Mouse (Mus musculus) hindbrain, embryonic 11.5 days (tissue): ENCODE results near the gene Tns2. TPM values are rescaled to one million over a fixed set of nuclear protein-coding genes. Genes with fewer than 3 reads are reported as not detected.

Experiments
- ATAC-seq: fragments of 200-750 bp; cut with Nextera tagmentation; 2 replicates; pipeline ENCODE4 v1.8.0; 2017; ENCODE audit warnings: mild to moderate bottlenecking, moderate TSS enrichment, moderate library complexity; ENCODE audit not compliant: low FRiP score
- DNase-seq: peaks from one replicate; pipeline ENCODE4 v3.0.0-alpha.2; 2015; ENCODE audit warnings: low spot score
- H3K27ac ChIP-seq: fragments of 300-500 bp; sonication (generic); 2 replicates; pipeline ENCODE4 v1.5.1; 2014; ENCODE audit warnings: mild to moderate bottlenecking, low read depth, low read length
- H3K27me3 ChIP-seq: fragments of 300-500 bp; sonication (generic); 2 replicates; pipeline ENCODE4 v1.6.1; 2014; ENCODE audit warnings: mild to moderate bottlenecking, low read length, moderate library complexity, mixed read lengths; ENCODE audit not compliant: control insufficient read depth, insufficient read depth
- H3K36me3 ChIP-seq: fragments of 300-500 bp; sonication (generic); 2 replicates; pipeline ENCODE4 v1.6.1; 2014; ENCODE audit warnings: mild to moderate bottlenecking, low read length, moderate library complexity, mixed read lengths; ENCODE audit not compliant: control insufficient read depth, insufficient read depth
- H3K4me1 ChIP-seq: fragments of 300-500 bp; sonication (generic); replicated peaks from 2 replicates; pipeline ENCODE4 v1.6.1; 2014; ENCODE audit warnings: low read length, mixed read lengths; ENCODE audit not compliant: control insufficient read depth, insufficient read depth
- H3K4me2 ChIP-seq: fragments of 300-500 bp; sonication (generic); replicated peaks from 2 replicates; pipeline ENCODE4 v1.6.1; 2014; ENCODE audit warnings: mild to moderate bottlenecking, low read depth, low read length
- H3K4me3 ChIP-seq: fragments of 300-500 bp; sonication (generic); 2 replicates; pipeline ENCODE4 v1.5.1; 2014; ENCODE audit warnings: low read depth, low read length
- H3K9ac ChIP-seq: fragments of 300-500 bp; sonication (generic); 2 replicates; pipeline ENCODE4 v1.6.1; 2014; ENCODE audit warnings: low read depth, low read length
- H3K9me3 ChIP-seq: fragments of 300-500 bp; sonication (generic); 2 replicates; pipeline ENCODE4 v1.6.1; 2016; ENCODE audit warnings: low read length; ENCODE audit not compliant: control insufficient read depth
- WGBS: fragments of 180-500 bp; shearing (Covaris S2); extraction: QIAGEN DNeasy Blood & Tissue Kit; methylation state at CpG from one replicate; pipeline ENCODE4 v1.1.7; 2014; 5-methylcytosine and 5-hydroxymethylcytosine counted together
- polyA plus RNA-seq: library from polyadenylated mRNA; unstranded; fragments of >200 nt; fragmentation: Nextera tagmentation; extraction: Ambion mirVana; gene quantifications from 2 replicates; pipeline ENCODE4 v1.2.1, GENCODE M21; 2014

The Tns2 gene
- polyA plus RNA-seq, 1 experiment from 2014 or later, result 8.0 TPM

DNA sequence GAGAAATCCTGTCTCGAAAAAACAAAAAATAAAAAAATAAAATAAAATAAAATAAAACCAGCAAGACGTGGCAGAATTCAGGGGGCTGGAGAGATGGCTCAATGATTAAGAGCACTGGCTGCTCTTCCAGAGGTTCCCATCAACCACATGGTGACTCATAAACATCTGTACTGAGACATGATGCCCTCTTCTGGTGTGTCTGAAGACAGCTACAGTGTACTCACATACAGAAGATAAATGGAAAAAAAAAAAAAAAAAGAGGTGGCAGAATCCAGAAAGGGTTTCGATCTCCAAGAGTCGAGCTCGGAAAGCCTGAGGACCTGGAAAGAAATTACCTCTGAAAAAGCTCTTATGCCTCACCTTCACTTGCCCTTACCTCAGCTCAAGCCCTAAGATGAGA is 40.9 kb downstream of the Tns2 start:
- Histone ChIP-seq H3K9me3 (no peaks in the 10 kb centered on the region), H3K4me3 (no peak overlapping the region), H3K9ac (no peak overlapping the region), H3K36me3 (no peaks in the 10 kb centered on the region), H3K4me1 (no peaks in the 10 kb centered on the region), H3K27me3 (peaks cover 30% of the 10 kb centered on the region), H3K4me2 (no peak overlapping the region), H3K27ac (no peak overlapping the region)
- no peak for DNase-seq
- ATAC-seq, result no peak
- 93% methylated on average over 5 of the region's 5 CpGs for WGBS

DNA sequence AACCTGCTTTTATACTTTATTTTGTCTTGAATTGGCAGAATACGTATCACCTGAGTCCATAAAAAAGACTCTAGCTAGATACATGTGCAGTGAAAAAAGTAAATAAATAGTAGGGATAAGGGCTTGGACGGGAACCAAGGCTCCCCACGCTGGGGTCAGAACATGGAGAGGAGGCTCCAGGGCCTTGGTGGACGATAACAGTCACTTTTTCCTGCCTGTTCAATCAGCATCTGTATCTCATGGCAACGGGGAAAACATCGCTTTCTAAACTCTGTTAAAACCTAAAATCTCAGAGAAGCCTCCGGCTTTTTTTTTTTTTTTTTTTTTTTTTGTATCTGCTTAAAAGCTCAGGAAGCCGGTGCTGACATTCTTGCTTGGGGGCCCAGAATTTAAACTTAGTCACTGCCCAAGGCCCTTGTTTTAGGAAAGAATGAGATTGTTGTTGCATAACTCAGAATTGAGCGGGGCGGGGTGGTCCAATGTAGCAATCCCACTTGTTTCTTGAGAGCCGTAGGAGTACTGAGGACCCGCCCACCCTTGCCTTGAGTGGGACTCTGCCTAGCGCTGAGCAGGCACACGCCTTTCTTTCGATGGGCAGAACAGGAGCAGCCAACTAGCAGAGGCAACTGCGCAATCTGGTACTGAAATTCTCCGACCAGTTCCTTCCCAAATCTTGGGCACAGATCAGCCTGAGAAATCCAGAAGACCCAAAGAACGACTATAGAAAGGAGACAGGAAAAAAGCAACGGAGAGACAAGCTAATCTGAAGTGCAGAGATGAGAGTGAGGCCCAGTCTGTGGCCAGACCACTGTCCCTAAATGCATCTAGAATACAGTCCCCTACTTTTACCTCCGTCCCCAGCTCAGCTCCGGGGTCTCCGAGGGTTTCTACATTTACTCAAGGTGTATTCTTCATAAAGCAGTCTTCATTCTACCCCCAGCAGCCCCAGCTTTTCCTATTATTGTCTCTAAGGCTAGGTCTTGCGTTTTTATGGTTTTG is 43.0 kb downstream of the Tns2 start:
- Histone ChIP-seq H3K36me3 (no peaks in the 10 kb centered on the region), H3K4me2 (no peak overlapping the region), H3K9me3 (no peaks in the 10 kb centered on the region), H3K27ac (no peak overlapping the region), H3K4me1 (no peaks in the 10 kb centered on the region), H3K27me3 (peaks cover 30% of the 10 kb centered on the region), H3K4me3 (no peak overlapping the region), H3K9ac (no peak overlapping the region)
- 60% methylated on average over 23 of the region's 23 CpGs for WGBS
- ATAC-seq, result no peak
- peak; percentile 20 for DNase-seq

DNA sequence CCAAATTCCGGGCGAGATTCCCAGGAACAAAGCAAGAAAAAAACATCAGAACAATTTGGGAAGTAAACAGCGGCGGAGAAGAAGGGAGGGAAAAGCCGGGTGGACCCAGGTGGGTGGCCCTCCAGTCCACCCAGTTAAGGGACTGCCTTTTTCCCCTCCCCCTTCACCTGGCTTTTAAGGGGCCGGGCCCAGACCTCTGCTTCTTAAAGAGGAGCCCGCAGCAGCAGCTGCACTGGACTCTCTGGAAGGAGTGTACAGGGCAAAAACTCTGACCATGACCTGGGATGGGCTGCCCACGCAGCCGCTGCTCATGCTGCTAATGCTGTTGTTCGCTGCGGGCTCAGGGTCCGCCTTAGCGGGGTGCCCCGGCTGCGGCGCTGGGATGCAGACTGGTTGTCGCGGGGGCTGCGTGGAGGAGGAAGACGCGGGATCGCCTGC is 44.1 kb downstream of the Tns2 start, which contains the start of gene Igfbp6:
TSS of gene Igfbp6 (plus strand) at position 89 of the 438 bp plus-strand sequence.
- 0 out of 2 replicates have a peak within 1 kb of the TSS, but pooled peaks have one; percentile 6 for H3K4me3 ChIP-seq
- DNase-seq (peak; percentile 35), ATAC-seq (no peak)
- no peaks in the 10 kb centered on the region for H3K4me1 ChIP-seq
- no peaks in the 10 kb centered on the region for H3K9me3 ChIP-seq
- no peak within 1 kb of the TSS for H3K27ac ChIP-seq
- peaks cover 30% of the 10 kb centered on the region for H3K27me3 ChIP-seq
- peak within 1 kb of the TSS; percentile 38; the same call in 1 of the 2 replicates for H3K9ac ChIP-seq
- WGBS, result 5% methylated on average over 22 of the region's 22 CpGs
- no peaks in the 10 kb centered on the region for H3K36me3 ChIP-seq
- peak within 1 kb of the TSS; percentile 15; the same call in 1 of the 2 replicates for H3K4me2 ChIP-seq

DNA sequence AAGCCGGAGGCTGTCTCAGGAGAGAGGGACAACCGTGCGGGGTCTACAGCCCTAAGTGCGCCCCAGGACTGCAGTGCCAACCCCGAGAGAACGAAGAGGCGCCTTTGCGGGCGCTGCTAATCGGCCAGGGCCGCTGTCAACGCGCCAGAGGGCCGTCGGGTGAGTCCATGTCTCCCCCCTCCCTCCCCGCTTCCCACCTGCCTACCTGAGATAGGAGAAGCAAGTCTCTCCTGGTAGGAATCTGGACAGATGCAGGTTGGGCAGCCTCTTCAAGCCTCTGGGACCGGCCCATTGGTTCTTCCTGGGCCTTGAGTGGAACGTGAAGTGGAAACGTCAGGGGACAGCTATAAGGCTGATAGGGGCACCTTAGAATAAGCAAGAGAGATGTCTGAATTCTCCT is 44.5 kb downstream of the Tns2 start:
- Histone ChIP-seq H3K9me3 (no peaks in the 10 kb centered on the region), H3K36me3 (no peaks in the 10 kb centered on the region), H3K27me3 (peaks cover 30% of the 10 kb centered on the region), H3K9ac (peak overlapping the region; percentile 38; the same call in 1 of the 2 replicates), H3K4me3 (0 out of 2 replicates have a peak overlapping the region, but pooled peaks have one; percentile 6), H3K4me2 (peak overlapping the region; percentile 15; the same call in 1 of the 2 replicates), H3K4me1 (no peaks in the 10 kb centered on the region), H3K27ac (no peak overlapping the region)
- no peak for ATAC-seq
- WGBS, result 10% methylated on average over 19 of the region's 19 CpGs
- no peak for DNase-seq

DNA sequence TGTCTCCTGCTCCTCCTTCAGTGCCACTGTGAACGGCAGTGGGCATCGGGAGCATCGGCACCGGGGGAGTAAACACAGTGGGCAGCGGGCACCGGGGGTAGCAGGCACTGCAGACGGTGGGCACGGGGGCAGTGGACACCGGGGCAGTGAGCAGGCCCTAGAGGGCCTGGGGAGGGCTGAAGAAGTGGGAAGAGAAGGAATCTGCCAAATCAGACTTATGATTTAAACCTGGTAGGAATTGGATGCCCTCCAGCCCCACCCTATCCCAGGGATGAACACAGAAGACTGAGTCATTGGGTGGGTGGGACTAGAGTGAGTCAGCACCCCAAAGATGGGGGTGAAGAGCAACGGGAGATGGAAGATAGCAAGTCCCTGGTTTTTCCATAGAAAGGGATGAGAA is 45.1 kb downstream of the Tns2 start:
- Histone ChIP-seq H3K4me3 (no peak overlapping the region), H3K4me2 (no peak overlapping the region), H3K27ac (no peak overlapping the region), H3K9ac (no peak overlapping the region), H3K36me3 (no peaks in the 10 kb centered on the region), H3K4me1 (no peaks in the 10 kb centered on the region), H3K27me3 (peaks cover 30% of the 10 kb centered on the region), H3K9me3 (no peaks in the 10 kb centered on the region)
- ATAC-seq (no peak), DNase-seq (no peak)
- 89% methylated on average over 10 of the region's 10 CpGs for WGBS

DNA sequence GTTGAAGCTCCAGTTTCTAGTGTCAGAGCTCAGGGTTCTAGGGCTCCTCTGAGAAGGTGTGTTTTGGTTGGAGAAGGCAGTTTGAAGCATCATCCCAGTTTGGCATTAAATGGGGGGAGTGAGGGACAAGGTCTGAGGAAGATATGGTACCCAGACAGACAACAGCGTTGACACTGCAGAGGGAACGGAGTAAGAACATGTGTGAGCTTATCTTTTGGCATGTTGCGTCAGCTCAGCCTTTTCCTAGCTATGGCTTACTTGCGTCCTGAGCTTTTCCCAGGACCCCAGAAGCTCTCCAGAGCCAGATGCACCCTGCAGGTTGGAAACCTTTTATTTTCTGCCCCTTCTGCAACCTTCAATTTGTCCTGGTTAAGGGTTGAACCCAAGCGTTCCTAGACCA is 45.9 kb downstream of the Tns2 start:
- DNase-seq, result no peak
- 92% methylated on average over 5 of the region's 5 CpGs for WGBS
- no peak overlapping the region for H3K4me2 ChIP-seq
- no peak overlapping the region for H3K9ac ChIP-seq
- no peak overlapping the region for H3K27ac ChIP-seq
- ATAC-seq, result no peak
- peaks cover 30% of the 10 kb centered on the region for H3K27me3 ChIP-seq
- H3K9me3 ChIP-seq, result no peaks in the 10 kb centered on the region
- no peaks in the 10 kb centered on the region for H3K36me3 ChIP-seq
- no peaks in the 10 kb centered on the region for H3K4me1 ChIP-seq
- H3K4me3 ChIP-seq, result no peak overlapping the region

DNA sequence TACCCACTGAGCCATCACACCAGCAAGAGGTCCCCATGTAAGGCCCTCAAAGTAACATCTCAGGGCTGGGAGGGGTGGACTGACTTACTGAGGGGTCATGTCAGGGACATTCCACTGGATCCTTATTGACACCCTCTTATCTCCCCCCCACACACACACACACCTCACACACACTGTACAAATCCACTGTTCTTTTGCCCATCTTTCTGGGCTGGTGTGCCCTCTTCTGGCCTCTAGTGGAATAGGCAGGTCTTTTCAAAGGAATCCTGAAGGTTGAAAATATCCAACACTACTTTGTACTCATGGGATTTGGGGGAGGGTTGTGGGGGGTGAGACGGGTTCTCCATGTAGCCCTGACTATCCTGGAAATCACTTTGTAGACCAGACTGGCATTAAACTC is 46.7 kb downstream of the Tns2 start:
- Histone ChIP-seq H3K4me1 (no peaks in the 10 kb centered on the region), H3K9me3 (no peaks in the 10 kb centered on the region), H3K4me2 (no peak overlapping the region), H3K4me3 (no peak overlapping the region), H3K27me3 (peaks cover 30% of the 10 kb centered on the region), H3K36me3 (no peaks in the 10 kb centered on the region), H3K9ac (no peak overlapping the region), H3K27ac (no peak overlapping the region)
- 5% methylated on average over 1 of the region's 1 CpGs for WGBS
- no peak for ATAC-seq
- DNase-seq, result peak; percentile 60

DNA sequence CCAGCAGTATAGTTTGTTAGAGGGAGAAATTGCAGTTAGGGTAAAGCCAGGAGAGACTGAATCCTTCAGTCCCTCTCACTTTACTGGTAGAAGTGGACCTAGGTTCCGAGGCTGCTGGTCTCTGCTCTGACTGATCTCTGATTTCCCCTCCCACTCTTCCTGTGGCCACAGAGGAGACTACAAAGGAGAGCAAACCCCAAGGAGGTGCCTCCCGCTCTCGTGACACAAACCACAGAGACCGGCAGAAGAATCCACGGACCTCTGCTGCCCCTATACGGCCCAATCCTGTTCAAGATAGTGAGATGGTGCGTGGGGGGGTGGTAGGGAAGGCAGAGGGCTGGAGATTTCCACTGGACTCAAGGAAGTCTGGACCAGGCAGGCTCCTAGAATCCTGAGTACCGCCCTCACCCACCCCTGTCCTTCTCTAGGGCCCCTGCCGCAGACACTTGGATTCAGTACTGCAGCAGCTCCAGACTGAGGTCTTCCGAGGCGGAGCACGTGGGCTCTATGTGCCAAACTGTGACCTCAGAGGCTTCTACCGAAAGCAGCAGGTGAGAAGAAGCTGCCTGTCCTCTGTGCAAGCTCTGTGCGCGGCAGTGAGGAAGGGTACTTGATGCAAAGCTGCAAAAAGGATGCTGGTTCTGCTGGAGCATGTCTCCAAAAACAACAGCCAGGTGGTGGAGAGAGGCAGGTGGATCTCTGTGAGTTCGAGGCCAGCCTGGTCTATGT is 47.6 kb downstream of the Tns2 start:
- Histone ChIP-seq H3K4me3 (no peak overlapping the region), H3K4me1 (no peaks in the 10 kb centered on the region; the same call in 1 of the 2 replicates), H3K27me3 (peaks cover 30% of the 10 kb centered on the region), H3K9me3 (no peaks in the 10 kb centered on the region), H3K27ac (no peak overlapping the region), H3K9ac (no peak overlapping the region), H3K36me3 (no peaks in the 10 kb centered on the region), H3K4me2 (no peak overlapping the region)
- ATAC-seq, result no peak
- DNase-seq, result no peak
- 72% methylated on average over 16 of the region's 16 CpGs for WGBS
